Mouse (Mus musculus) myocyte (in vitro differentiated cells): ENCODE results near the gene Vps37b.

ENCODE experiments used
- CEBPB ChIP-seq: IDR thresholded peaks from 2 replicates; pipeline ENCODE4 v1.6.1; 2011; ENCODE audit warnings: mild to moderate bottlenecking, moderate library complexity; ENCODE audit not compliant: poor library complexity, insufficient read depth, severe bottlenecking
- POLR2A ChIP-seq: IDR thresholded peaks from one replicate; pipeline ENCODE4 v1.6.1; 2011; ENCODE audit warnings: low read depth, mild to moderate bottlenecking, control low read depth, moderate library complexity; ENCODE audit not compliant: insufficient read length
- TCF12 ChIP-seq: IDR thresholded peaks from one replicate; pipeline ENCODE4 v1.6.1; 2011; ENCODE audit warnings: mild to moderate bottlenecking, control low read depth; ENCODE audit not compliant: poor library complexity, insufficient read depth, severe bottlenecking

- TF ChIP-seq POLR2A (no peak), TCF12 (no peak), CEBPB (no peak)
These were observed 30.8 kb downstream of the Vps37b start for GRCm38 (mm10) chr5:124001274-124001673.
